Mouse (Mus musculus) ES-Bruce4 (cell line): ENCODE data around the gene Zc3h14.

Experiments used
- CTCF ChIP-seq: IDR thresholded peaks from one replicate; pipeline ENCODE4 v1.8.1; 2011; ENCODE audit warnings: low read depth, low read length
- EP300 ChIP-seq: IDR thresholded peaks from 2 replicates; pipeline ENCODE4 v1.6.1; 2011; ENCODE audit warnings: low read depth, low read length; ENCODE audit not compliant: insufficient read depth
- POLR2A ChIP-seq: IDR thresholded peaks from one replicate; pipeline ENCODE4 v1.8.1; 2011; ENCODE audit warnings: low read length; ENCODE audit not compliant: insufficient read depth

- TF ChIP-seq CTCF: no peak
- TF ChIP-seq POLR2A: no peak
- no peak for TF ChIP-seq EP300
Measured at GRCm38 (mm10) chr12:98697202-98697601, 49.6 kb upstream of the Zc3h14 start.
